Mouse (Mus musculus) heart, embryonic 10.5 days (tissue): Measurements from ENCODE around the gene Gcsam. TPM values are rescaled to one million over a fixed set of nuclear protein-coding genes. Genes with fewer than 3 reads are reported as not detected.
A peak's percentile ranks its signal among the peaks of the same experiment; 100 is the strongest.

ENCODE experiments used
- DNase-seq: peaks from one replicate; pipeline ENCODE4 v3.0.0-alpha.2; 2017; ENCODE audit warnings: low spot score
- H3K27ac ChIP-seq: fragments of 300-500 bp; sonication (generic); 2 replicates; pipeline ENCODE4 v1.5.1; 2016; ENCODE audit warnings: mild to moderate bottlenecking
- H3K27me3 ChIP-seq: fragments of 300-500 bp; sonication (generic); 2 replicates; pipeline ENCODE4 v1.6.1; 2016; ENCODE audit warnings: mild to moderate bottlenecking; ENCODE audit not compliant: poor library complexity, insufficient read depth, severe bottlenecking
- H3K36me3 ChIP-seq: fragments of 300-500 bp; sonication (generic); 2 replicates; pipeline ENCODE4 v1.6.1; 2016; ENCODE audit warnings: mild to moderate bottlenecking, moderate library complexity
- H3K4me1 ChIP-seq: fragments of 300-500 bp; sonication (generic); 2 replicates; pipeline ENCODE4 v1.6.1; 2016; ENCODE audit warnings: mild to moderate bottlenecking
- H3K4me3 ChIP-seq: fragments of 300-500 bp; sonication (generic); 2 replicates; pipeline ENCODE4 v1.5.1; 2016; ENCODE audit warnings: mild to moderate bottlenecking, moderate library complexity
- H3K9me3 ChIP-seq: fragments of 300-500 bp; sonication (generic); 2 replicates; pipeline ENCODE4 v1.6.1; 2016; ENCODE audit warnings: mild to moderate bottlenecking, moderate library complexity
- WGBS: fragments of 180-500 bp; shearing (Covaris S2); methylation state at CpG from one replicate; pipeline ENCODE4 v1.1.7; 2016; 5-methylcytosine and 5-hydroxymethylcytosine counted together
- polyA plus RNA-seq: library from polyadenylated mRNA; unstranded; fragments of >200 nt; fragmentation: Nextera tagmentation; extraction: Ambion mirVana; gene quantifications from 2 replicates; pipeline ENCODE4 v1.2.1, GENCODE M21; 2016

Gcsam gene
- polyA plus RNA-seq, 1 experiment from 2014 or later: 0.28 TPM

GRCm38 (mm10) chr16:45625342-45625741 lies 15.2 kb downstream of the Gcsam start:
- WGBS: 90% methylated on average over 2 of the region's 2 CpGs
- H3K4me1 ChIP-seq: peaks cover 9% of the 10 kb centered on the region; the same call in 1 of the 2 replicates
- no peaks in the 10 kb centered on the region for H3K27me3 ChIP-seq

GRCm38 (mm10) chr16:45629497-45630105 lies 19.4 kb downstream of the Gcsam start:
- Histone ChIP-seq H3K9me3 (no peaks in the 10 kb centered on the region), H3K4me3 (no peak overlapping the region), H3K36me3 (no peaks in the 10 kb centered on the region), H3K4me1 (peaks cover 7% of the 10 kb centered on the region; the same call in 1 of the 2 replicates), H3K27ac (no peak overlapping the region), H3K27me3 (no peaks in the 10 kb centered on the region)
- peak; percentile 69 for DNase-seq
- WGBS: 67% methylated on average over 8 of the region's 8 CpGs

More at GRCm38 (mm10) chr16:45625342-45625741, 15.2 kb downstream of the Gcsam start:
- no peak for DNase-seq
- H3K27ac ChIP-seq: no peak overlapping the region
- no peak overlapping the region for H3K4me3 ChIP-seq
- no peaks in the 10 kb centered on the region for H3K36me3 ChIP-seq
- no peaks in the 10 kb centered on the region for H3K9me3 ChIP-seq

GRCm38 (mm10) chr16:45630347-45630960 lies 20.3 kb downstream of the Gcsam start:
- Histone ChIP-seq H3K36me3 (no peaks in the 10 kb centered on the region), H3K9me3 (no peaks in the 10 kb centered on the region), H3K27ac (no peak overlapping the region), H3K27me3 (no peaks in the 10 kb centered on the region), H3K4me3 (no peak overlapping the region), H3K4me1 (peaks cover 7% of the 10 kb centered on the region; the same call in 1 of the 2 replicates)
- 57% methylated on average over 5 of the region's 5 CpGs for WGBS
- DNase-seq: peak; percentile 73

- H3K9me3 ChIP-seq: no peaks in the 10 kb centered on the region
- no peaks in the 10 kb centered on the region for H3K27me3 ChIP-seq
- 87% methylated on average over 4 of the region's 4 CpGs for WGBS
- H3K27ac ChIP-seq: no peak overlapping the region
- peaks cover 7% of the 10 kb centered on the region; the same call in 1 of the 2 replicates for H3K4me1 ChIP-seq
- H3K4me3 ChIP-seq: no peak overlapping the region
- H3K36me3 ChIP-seq: no peaks in the 10 kb centered on the region
- DNase-seq: no peak
These were observed 22.2 kb downstream of the Gcsam start for GRCm38 (mm10) chr16:45632420-45632819.

- Histone ChIP-seq H3K36me3 (no peaks in the 10 kb centered on the region), H3K4me1 (no peaks in the 10 kb centered on the region), H3K27ac (no peak overlapping the region), H3K9me3 (no peaks in the 10 kb centered on the region), H3K27me3 (no peaks in the 10 kb centered on the region), H3K4me3 (no peak overlapping the region)
- 83% methylated on average over 2 of the region's 2 CpGs for WGBS
- DNase-seq: no peak
These were observed 25.6 kb downstream of the Gcsam start for GRCm38 (mm10) chr16:45635826-45636225.

DNA sequence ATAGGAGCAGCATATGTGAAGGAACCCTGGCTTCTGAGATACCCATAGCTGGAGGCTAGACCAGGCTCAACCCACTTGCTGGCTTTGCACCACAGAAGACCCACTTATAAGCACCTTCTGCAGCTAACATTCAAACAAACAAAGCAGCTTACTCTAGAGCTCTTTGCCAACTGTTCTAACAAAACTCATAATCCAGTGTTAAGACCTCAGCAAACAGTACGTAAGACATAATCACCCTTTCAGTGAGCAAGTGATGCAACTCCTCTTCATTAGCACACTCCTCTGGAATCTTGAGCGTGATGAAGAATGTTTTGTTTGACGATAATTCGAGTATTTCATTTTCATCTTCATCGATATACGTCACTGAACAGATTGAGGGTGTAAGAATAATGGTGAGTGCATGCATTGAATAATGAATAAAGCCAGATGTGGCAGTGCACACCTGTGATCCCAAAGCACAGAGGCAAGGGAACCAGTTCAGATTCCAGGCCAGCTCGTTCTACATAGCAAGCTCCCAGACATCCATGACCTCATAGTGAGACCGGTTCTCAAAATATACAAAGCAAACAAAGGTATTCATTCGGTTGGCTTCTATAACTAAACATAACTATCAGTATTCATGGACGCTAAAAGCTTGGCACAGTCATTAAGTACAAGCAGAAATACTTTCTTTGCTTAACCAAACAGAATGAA lies 30.0 kb downstream of the Gcsam start:
- Histone ChIP-seq H3K4me1 (0 out of 2 replicates have a peak, but pooled peaks cover 4% of the 10 kb centered on the region), H3K27me3 (no peaks in the 10 kb centered on the region), H3K27ac (no peak overlapping the region), H3K36me3 (no peaks in the 10 kb centered on the region), H3K4me3 (no peak overlapping the region), H3K9me3 (no peaks in the 10 kb centered on the region)
- WGBS: 70% methylated on average over 10 of the region's 10 CpGs
- no peak for DNase-seq

DNA sequence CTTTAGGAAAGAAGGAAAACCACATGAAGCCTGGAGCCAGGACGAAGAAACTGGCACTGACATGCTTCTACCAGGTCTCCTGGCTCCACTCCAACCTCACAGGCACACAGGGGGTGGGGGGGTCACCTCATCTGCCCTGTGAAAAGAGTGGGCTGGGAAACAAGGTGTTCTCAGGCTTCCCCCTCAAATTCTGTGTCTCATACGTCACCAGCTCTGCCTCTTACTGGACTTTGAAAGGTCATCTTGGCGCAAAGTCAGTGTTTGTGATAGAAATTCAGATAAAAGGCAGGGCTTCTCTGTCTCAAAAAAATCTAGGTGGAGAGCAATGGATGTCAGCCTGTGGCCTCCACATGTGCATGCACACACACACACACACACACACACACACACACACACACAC lies 31.1 kb downstream of the Gcsam start:
- Histone ChIP-seq H3K4me3 (no peak overlapping the region), H3K9me3 (no peaks in the 10 kb centered on the region), H3K4me1 (0 out of 2 replicates have a peak, but pooled peaks cover 4% of the 10 kb centered on the region), H3K27me3 (no peaks in the 10 kb centered on the region), H3K36me3 (no peaks in the 10 kb centered on the region), H3K27ac (no peak overlapping the region)
- DNase-seq: no peak
- WGBS: 62% methylated on average over 3 of the region's 3 CpGs

GRCm38 (mm10) chr16:45643944-45644343 lies 33.8 kb downstream of the Gcsam start:
- 75% methylated on average over 3 of the region's 3 CpGs for WGBS
- Histone ChIP-seq H3K27me3 (no peaks in the 10 kb centered on the region), H3K36me3 (no peaks in the 10 kb centered on the region), H3K9me3 (no peaks in the 10 kb centered on the region), H3K27ac (no peak overlapping the region), H3K4me3 (no peak overlapping the region), H3K4me1 (0 out of 2 replicates have a peak, but pooled peaks cover 4% of the 10 kb centered on the region)
- DNase-seq: no peak

DNA sequence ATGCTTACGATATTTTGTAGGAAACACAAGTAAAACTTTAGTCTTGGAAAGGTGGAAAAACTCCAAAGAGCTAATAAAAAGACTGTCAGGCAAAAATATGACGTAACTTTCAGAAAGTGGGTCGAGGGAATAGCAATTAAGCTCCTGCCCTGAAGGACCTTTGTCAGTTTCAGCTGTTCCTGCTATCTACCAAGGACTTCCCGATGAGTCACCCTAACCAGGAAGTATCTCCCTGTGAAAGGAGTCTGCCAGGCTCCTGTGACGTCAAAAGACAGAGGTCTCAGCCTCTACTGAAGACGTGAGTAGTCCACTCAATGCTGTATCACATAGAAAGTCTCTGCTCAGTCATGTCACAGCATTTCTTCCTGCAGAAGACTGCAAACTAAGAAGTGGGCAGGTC lies 34.2 kb downstream of the Gcsam start:
- Histone ChIP-seq H3K4me1 (0 out of 2 replicates have a peak, but pooled peaks cover 4% of the 10 kb centered on the region), H3K9me3 (no peaks in the 10 kb centered on the region), H3K36me3 (no peaks in the 10 kb centered on the region), H3K4me3 (no peak overlapping the region), H3K27ac (no peak overlapping the region), H3K27me3 (no peaks in the 10 kb centered on the region)
- 48% methylated on average over 6 of the region's 6 CpGs for WGBS
- DNase-seq: no peak

DNA sequence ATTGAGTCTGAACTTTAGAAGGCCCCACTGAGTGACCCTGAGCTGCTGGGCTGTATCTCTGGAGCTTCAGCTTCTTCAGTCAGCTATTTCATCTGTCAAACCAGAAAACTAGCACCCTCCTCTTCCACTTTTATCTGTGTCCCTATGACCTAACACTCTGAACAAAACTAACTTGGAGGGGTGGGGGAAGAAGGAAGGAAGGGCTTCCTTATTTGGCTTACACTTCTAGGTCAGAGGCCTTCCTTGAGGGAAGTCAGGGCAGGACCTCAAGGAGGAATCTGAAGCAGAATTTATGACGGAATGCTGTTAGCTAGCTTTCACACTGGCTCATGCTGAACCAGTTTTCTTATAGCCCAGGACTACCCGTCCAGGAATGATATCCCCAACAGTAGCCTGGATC lies 41.3 kb downstream of the Gcsam start:
- H3K4me3 ChIP-seq: no peak overlapping the region
- H3K4me1 ChIP-seq: peaks cover 15% of the 10 kb centered on the region
- H3K27me3 ChIP-seq: peaks cover 15% of the 10 kb centered on the region
- H3K27ac ChIP-seq: no peak overlapping the region
- WGBS: 44% methylated on average over 2 of the region's 2 CpGs
- no peaks in the 10 kb centered on the region for H3K36me3 ChIP-seq
- no peak for DNase-seq
- no peaks in the 10 kb centered on the region for H3K9me3 ChIP-seq

- H3K4me1 ChIP-seq: peaks cover 15% of the 10 kb centered on the region
- H3K4me3 ChIP-seq: peak overlapping the region; percentile 61
- WGBS: 8% methylated on average over 17 of the region's 17 CpGs
- peaks cover 15% of the 10 kb centered on the region for H3K27me3 ChIP-seq
- no peaks in the 10 kb centered on the region for H3K36me3 ChIP-seq
- DNase-seq: no peak
- peak overlapping the region; percentile 64 for H3K27ac ChIP-seq
- H3K9me3 ChIP-seq: no peaks in the 10 kb centered on the region
These were observed 43.1 kb downstream of the Gcsam start for GRCm38 (mm10) chr16:45653009-45653933.

DNA sequence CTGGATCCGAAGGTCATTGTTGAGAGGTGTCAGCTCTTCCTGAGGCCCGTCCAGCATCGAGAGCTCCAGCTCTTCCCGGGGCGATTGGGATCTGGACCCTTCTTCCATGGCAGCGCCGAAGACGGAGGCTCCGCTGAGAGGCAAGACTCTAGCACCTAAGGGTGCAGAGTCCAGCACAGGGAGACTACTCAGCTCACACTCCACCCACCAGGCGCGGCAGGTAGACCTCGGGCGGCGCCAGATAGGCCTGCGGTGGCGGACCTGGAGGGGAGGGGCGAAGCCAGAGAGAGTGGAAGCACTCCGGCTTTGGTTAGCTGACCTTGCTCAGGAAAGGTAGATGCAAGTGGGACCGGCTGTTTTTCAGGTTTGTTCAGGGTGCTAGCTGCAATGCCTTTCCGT lies 43.8 kb downstream of the Gcsam start, which contains the start of gene BC016579:
Gene BC016579 (minus strand): TSS at position 135 of the 399 bp plus-strand sequence.
- Histone ChIP-seq H3K36me3 (no peaks in the 10 kb centered on the region), H3K4me1 (peaks cover 15% of the 10 kb centered on the region), H3K4me3 (peak within 1 kb of the TSS; percentile 61), H3K27me3 (peaks cover 15% of the 10 kb centered on the region), H3K27ac (peak within 1 kb of the TSS; percentile 64), H3K9me3 (no peaks in the 10 kb centered on the region)
- no peak for DNase-seq
- WGBS: 3% methylated on average over 20 of the region's 20 CpGs
